Mouse (Mus musculus): ENCODE measurements around the gene Nphs1. TPM values are rescaled to one million over a fixed set of nuclear protein-coding genes. Genes with fewer than 3 reads are reported as not detected.
A peak's percentile ranks its signal among the peaks of the same experiment; 100 is the strongest.

Gene Nphs1
- total and polyA plus RNA-seq, 2 experiments, result not detected

GRCm38 (mm10) chr7:30417856-30418255 is 40.3 kb upstream of the Nphs1 start:
- H3K79me2 ChIP-seq (ENCODE audit: control insufficient read depth, insufficient read depth, low read length), result no peaks in the 10 kb centered on the region
- no peak for DNase-seq (ENCODE audit: extremely low read depth, low read depth, low spot score)
- WGBS, result 73% methylated on average over 9 of the region's 9 CpGs
- TF ChIP-seq POLR2A (IDR thresholded peaks at IDR 0.05; ENCODE audit: extremely low read depth, insufficient read depth, low read length), result no peak
- no peak for TF ChIP-seq CTCF (IDR thresholded peaks at IDR 0.05; ENCODE audit: low read depth, low read length)
- H3K36me3 ChIP-seq (ENCODE audit: control insufficient read depth, insufficient read depth, low read length), result no peaks in the 10 kb centered on the region
- H3K4me3 ChIP-seq (ENCODE audit: insufficient read depth, low read depth, low read length), result no peak overlapping the region
- 0 out of 2 replicates have a peak, but pooled peaks cover 2% of the 10 kb centered on the region for H3K4me1 ChIP-seq (ENCODE audit: control insufficient read depth, insufficient read depth, low read length)
- no peak overlapping the region for H3K9ac ChIP-seq (ENCODE audit: low read depth, low read length)
- H3K27ac ChIP-seq (replicated peaks; ENCODE audit: insufficient read depth, low read depth, low read length), result no peak overlapping the region
- no peaks in the 10 kb centered on the region for H3K27me3 ChIP-seq (ENCODE audit: control insufficient read depth, insufficient read depth, low read length)

DNA sequence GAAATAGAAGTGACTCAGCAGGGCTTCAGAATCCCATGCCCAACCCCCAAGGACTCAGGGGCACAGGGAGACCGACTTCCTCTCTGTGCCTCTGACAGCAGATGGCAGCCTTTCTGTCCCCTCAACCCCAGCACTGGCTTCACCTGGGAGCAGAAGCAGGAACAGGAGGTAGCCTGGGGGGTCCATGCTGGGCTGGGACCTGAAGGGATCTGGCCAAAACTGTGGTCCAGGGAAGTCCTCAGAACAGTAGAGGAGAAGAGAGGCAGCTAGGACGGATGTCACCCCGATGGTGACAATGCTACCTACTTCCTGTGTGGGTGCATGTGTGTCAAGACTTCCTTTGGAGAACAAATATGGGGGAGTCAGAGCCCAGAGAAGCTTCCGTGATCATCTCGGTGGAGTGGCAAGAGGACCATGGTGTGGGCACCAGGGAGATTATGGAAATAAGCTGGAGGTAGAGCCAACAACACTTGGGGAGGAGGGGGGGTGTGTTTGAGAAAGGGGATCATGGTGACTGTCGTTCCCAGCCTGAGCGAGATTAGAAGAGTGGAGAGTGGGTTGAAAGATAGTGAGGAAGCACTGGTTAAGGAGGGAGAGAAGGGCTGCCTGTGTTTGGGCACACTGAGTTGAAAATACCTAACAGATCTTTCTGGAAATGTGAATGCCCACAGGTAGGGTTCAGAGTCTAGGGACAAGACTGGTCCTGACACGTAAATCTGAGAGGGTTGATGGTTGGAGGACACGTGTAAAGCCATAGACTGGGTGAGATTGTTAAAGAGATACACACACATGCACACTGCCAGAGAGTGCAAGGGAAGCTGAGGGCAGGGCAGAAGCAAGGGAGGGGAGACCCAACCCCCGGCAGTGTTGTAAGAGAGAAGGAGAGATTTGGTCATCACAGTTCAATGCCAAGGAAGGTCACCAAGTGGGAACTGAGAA is 38.3 kb upstream of the Nphs1 start, which contains the start of gene Hcst:
Gene Hcst, minus strand, starts transcription at position 294 of the 939 bp plus-strand sequence.
- H3K79me2 ChIP-seq (ENCODE audit: control insufficient read depth, insufficient read depth, low read length), result no peaks in the 10 kb centered on the region
- no peaks in the 10 kb centered on the region for H3K36me3 ChIP-seq (ENCODE audit: control insufficient read depth, insufficient read depth, low read length)
- TF ChIP-seq CTCF (IDR thresholded peaks at IDR 0.05; ENCODE audit: low read depth, low read length), result no peak
- TF ChIP-seq POLR2A (IDR thresholded peaks at IDR 0.05; ENCODE audit: extremely low read depth, insufficient read depth, low read length), result no peak
- DNase-seq (ENCODE audit: extremely low read depth, low read depth, low spot score), result peak; percentile 28
- 52% methylated on average over 10 of the region's 10 CpGs for WGBS
- H3K27me3 ChIP-seq (ENCODE audit: control insufficient read depth, insufficient read depth, low read length), result no peaks in the 10 kb centered on the region
- H3K27ac ChIP-seq (replicated peaks; ENCODE audit: insufficient read depth, low read depth, low read length), result peak within 1 kb of the TSS; percentile 59
- peak within 1 kb of the TSS; percentile 16; the same call in 1 of the 2 replicates for H3K4me3 ChIP-seq (ENCODE audit: insufficient read depth, low read depth, low read length)
- H3K9ac ChIP-seq (ENCODE audit: low read depth, low read length), result 0 out of 2 replicates have a peak within 1 kb of the TSS, but pooled peaks have one; percentile 7
- H3K4me1 ChIP-seq (ENCODE audit: control insufficient read depth, insufficient read depth, low read length), result 0 out of 2 replicates have a peak, but pooled peaks cover 2% of the 10 kb centered on the region

- TF ChIP-seq CTCF (IDR thresholded peaks at IDR 0.05; ENCODE audit: low read depth, low read length), result no peak
- TF ChIP-seq POLR2A (IDR thresholded peaks at IDR 0.05; ENCODE audit: extremely low read depth, insufficient read depth, low read length), result no peak
- H3K4me1 ChIP-seq (ENCODE audit: control insufficient read depth, insufficient read depth, low read length), result 0 out of 2 replicates have a peak, but pooled peaks cover 2% of the 10 kb centered on the region
- WGBS, result 79% methylated on average over 3 of the region's 3 CpGs
- no peak overlapping the region for H3K9ac ChIP-seq (ENCODE audit: low read depth, low read length)
- H3K4me3 ChIP-seq (ENCODE audit: insufficient read depth, low read depth, low read length), result no peak overlapping the region
- no peaks in the 10 kb centered on the region for H3K36me3 ChIP-seq (ENCODE audit: control insufficient read depth, insufficient read depth, low read length)
- H3K79me2 ChIP-seq (ENCODE audit: control insufficient read depth, insufficient read depth, low read length), result no peaks in the 10 kb centered on the region
- no peaks in the 10 kb centered on the region for H3K27me3 ChIP-seq (ENCODE audit: control insufficient read depth, insufficient read depth, low read length)
- peak overlapping the region; percentile 24; the same call in 1 of the 2 replicates for H3K27ac ChIP-seq (replicated peaks; ENCODE audit: insufficient read depth, low read depth, low read length)
- DNase-seq (ENCODE audit: extremely low read depth, low read depth, low spot score), result no peak
Observed at GRCm38 (mm10) chr7:30420673-30421072, 37.4 kb upstream of the Nphs1 start.

GRCm38 (mm10) chr7:30421175-30421889 is 36.8 kb upstream of the Nphs1 start, which contains the start of gene Nfkbid:
Gene Nfkbid (plus strand): TSS chr7:30421732.
- Histone ChIP-seq H3K36me3 (ENCODE audit: control insufficient read depth, insufficient read depth, low read length) (no peaks in the 10 kb centered on the region), H3K9ac (ENCODE audit: low read depth, low read length) (peak within 1 kb of the TSS; percentile 54), H3K27ac (replicated peaks; ENCODE audit: insufficient read depth, low read depth, low read length) (peak within 1 kb of the TSS; percentile 56), H3K27me3 (ENCODE audit: control insufficient read depth, insufficient read depth, low read length) (no peaks in the 10 kb centered on the region), H3K4me1 (ENCODE audit: control insufficient read depth, insufficient read depth, low read length) (0 out of 2 replicates have a peak, but pooled peaks cover 2% of the 10 kb centered on the region), H3K79me2 (ENCODE audit: control insufficient read depth, insufficient read depth, low read length) (no peaks in the 10 kb centered on the region), H3K4me3 (ENCODE audit: insufficient read depth, low read depth, low read length) (peak within 1 kb of the TSS; percentile 50)
- peak; percentile 22 for DNase-seq (ENCODE audit: extremely low read depth, low read depth, low spot score)
- WGBS, result 11% methylated on average over 31 of the region's 31 CpGs
- TF ChIP-seq POLR2A (IDR thresholded peaks at IDR 0.05; ENCODE audit: extremely low read depth, insufficient read depth, low read length) (no peak), CTCF (IDR thresholded peaks at IDR 0.05; ENCODE audit: low read depth, low read length) (no peak)

DNA sequence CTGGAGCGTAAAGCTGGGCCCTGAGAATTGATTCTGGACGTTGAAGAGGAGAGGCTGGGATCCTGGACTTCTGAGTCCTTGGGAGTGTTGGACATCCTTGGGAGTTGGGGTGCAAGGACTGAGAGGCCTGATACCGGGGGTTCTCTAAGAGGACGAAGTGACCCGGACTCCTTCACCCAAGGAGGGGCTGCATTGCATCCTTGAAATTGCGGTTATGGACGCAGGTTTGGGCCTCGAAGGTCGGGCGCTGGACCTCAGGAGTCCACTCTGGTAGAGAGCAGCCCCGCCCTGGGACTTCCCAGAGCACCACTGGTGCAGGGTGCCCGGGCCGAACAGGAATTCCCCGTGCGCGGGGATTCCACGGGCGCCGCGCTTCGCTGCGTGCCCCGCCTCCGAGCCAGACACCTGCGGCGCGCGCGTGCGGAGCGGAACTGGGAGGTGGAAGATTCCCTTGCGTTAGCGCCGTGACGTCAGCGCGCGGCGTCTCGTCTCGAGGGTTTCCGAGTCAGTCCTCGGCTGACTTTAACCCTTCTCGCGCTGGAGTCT is 36.2 kb upstream of the Nphs1 start:
- DNase-seq (ENCODE audit: extremely low read depth, low read depth, low spot score), result peak; percentile 25
- Histone ChIP-seq H3K4me1 (ENCODE audit: control insufficient read depth, insufficient read depth, low read length) (0 out of 2 replicates have a peak, but pooled peaks cover 2% of the 10 kb centered on the region), H3K4me3 (ENCODE audit: insufficient read depth, low read depth, low read length) (peak overlapping the region; percentile 50), H3K27me3 (ENCODE audit: control insufficient read depth, insufficient read depth, low read length) (no peaks in the 10 kb centered on the region), H3K36me3 (ENCODE audit: control insufficient read depth, insufficient read depth, low read length) (no peaks in the 10 kb centered on the region), H3K9ac (ENCODE audit: low read depth, low read length) (peak overlapping the region; percentile 19; the same call in 1 of the 2 replicates), H3K79me2 (ENCODE audit: control insufficient read depth, insufficient read depth, low read length) (no peaks in the 10 kb centered on the region), H3K27ac (replicated peaks; ENCODE audit: insufficient read depth, low read depth, low read length) (peak overlapping the region; percentile 29)
- TF ChIP-seq CTCF (IDR thresholded peaks at IDR 0.05; ENCODE audit: low read depth, low read length) (no peak), POLR2A (IDR thresholded peaks at IDR 0.05; ENCODE audit: extremely low read depth, insufficient read depth, low read length) (0 out of 2 replicates have a peak, but pooled peaks have one; percentile 9)
- WGBS, result under 1% methylated on average over 45 of the region's 45 CpGs
